Mouse (Mus musculus): ENCODE measurements around the gene Arsj.

Arsj gene

DNA sequence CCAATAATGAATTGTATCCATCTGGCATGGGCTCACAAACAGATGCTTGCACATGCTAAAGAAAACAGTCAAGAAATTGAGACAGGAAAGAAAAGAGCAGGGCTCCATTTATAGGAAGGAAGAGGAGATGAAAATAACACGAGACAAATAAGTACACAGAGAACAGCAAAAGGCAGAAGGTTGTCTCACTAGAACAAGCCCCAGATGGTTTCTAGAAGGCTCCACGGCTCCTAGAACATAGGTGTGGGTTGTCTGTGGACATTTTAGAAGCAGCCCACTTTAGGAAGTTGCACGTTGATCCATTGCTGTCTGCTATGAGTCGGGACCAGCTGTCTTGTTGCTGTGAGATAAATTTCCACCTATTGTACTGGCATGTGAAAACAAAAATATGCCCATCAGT lies 37.2 kb downstream of the Arsj start:
- DNase-seq (ENCODE audit: low read depth, low spot score) = no peak

DNA sequence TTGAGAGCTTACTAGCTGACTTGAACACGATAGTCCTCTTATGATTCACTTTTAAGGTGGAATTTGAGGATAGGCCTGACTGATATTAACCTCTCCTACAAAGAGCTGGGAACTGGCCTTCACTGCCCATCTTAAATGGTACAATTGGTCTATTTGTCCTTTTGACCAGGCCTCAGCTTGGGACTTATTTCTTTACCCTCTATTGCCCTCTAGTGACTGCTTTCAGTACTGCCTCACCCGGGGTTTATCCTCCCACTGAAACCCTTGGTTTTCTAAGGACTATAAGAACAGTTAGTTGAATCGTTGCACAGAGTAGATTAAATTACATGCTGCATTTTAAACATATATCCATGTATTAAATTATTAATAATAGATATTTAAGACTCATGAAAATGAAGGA lies 39.4 kb downstream of the Arsj start:
- peak; percentile 49 for DNase-seq (ENCODE audit: low read depth, low spot score)

DNA sequence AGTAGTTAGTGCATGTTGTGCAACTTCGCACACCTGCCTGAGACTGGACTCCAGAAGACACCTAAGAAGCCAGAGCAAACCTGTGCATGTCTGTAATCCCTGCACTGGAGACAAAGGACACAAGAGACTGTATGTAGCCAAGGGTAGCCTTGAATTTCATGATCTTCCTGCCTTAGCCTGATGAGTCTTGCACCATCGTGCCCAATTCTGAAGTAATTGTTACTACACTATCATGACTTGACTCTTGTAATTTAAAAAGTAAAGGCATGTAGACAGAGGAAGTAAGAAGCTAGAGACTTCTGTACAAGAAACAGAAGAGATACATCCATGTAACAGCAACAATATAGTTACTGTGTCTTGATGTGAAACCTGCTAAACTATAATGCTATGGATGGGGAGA lies 40.7 kb downstream of the Arsj start:
- DNase-seq (ENCODE audit: low read depth, low spot score) = no peak

DNA sequence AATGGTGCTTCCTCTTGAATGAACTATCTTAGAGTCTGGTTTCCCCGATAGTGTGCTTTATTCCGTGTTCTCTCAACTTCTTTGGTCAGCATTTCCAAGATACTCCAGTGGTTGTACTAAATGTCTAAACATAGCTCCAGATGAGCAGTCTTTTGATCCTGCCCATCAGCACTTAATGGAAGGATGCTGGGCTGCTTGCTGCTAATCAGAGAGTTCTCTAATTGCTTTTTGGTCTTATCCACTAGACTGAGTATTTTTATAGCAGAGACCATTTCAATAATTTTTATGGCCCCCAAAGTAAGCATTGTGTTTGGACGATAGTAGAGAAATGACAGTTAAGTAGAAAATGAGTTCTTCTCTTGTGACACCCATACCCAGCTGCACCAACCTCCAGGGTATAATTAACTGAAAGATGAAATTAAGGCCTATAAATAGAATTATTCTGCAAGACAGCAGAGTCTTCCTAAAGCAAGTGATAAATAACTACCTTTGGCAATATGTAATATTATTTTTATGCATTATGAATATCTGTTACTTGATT lies 67.1 kb downstream of the Arsj start:
- no peak for DNase-seq (ENCODE audit: low read depth, low spot score)

DNA sequence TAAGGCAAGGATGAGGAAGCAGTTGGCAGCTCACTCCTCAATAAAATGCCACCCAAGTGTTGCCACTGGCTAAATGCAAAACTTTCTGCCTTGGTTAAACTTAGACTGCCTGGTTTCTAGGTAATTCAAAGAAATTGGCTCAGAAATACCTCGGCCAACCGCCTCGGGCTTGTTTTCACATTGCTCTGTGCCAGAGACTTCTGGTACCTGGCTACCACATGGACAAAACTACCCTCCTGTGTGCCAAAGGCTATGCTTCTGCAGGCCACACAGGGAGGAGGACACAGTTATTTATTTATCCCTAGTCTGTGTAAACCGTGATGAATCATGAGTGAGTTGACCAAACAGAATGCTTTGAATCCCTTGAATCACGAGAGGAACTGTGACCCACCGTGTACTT lies 75.8 kb downstream of the Arsj start:
- DNase-seq (ENCODE audit: low read depth, low spot score) = no peak

GRCm38 (mm10) chr3:126449058-126449457 lies 85.6 kb downstream of the Arsj start:
- DNase-seq (ENCODE audit: low read depth, low spot score) = no peak

DNA sequence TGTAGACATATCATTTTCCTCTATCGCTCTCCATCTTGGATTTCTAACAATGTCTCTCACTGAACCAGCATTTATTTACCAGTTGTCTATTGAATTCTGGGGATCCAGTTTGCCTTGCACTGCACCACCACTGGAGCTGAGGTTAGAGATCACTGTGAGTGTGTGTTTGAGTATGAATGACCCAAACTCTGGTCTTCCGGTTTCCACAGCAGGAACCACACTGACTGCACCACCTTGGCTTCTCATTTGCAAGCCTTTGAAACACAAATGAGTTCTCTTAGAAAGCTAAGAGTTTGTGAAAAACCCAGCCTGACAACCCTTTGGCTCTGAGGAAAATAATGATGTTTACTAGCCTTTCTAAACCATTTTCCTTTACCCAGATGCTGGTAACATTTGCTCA lies 86.0 kb downstream of the Arsj start:
- DNase-seq (ENCODE audit: low read depth, low spot score) = no peak

DNA sequence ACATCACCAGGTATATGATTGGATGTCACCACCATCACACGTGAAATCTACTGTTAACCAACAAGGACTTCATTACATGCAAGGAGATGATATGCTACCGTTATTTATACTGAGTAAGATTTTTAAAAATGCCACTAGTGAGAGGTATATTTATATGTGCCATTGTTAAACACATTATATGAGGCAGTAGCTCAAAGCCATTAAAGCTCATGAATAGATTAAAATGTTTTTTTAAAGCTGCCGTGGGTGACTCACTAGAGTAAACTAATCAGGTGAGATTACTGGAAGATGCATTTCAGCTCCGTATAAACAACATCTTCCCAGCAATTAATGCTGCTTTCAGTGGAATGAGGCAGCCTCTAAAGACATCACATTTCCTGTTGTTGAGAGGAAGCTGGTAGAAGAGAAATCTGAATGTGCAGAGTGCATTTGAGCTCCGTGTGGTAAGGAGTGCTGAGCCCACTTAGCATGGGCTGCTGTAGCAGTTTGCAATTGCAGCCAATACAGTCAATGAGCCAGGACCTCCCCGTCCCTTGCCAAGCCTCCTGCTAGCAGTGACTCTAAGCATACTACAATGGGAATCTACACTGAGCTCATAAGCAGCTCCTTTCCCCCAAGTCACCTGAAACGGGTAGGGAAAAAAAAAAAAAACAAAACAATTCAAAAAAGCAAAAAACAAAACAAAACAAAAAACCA lies 92.5 kb downstream of the Arsj start:
- DNase-seq (ENCODE audit: low read depth, low spot score) = no peak

GRCm38 (mm10) chr3:126463119-126463815 lies 99.8 kb downstream of the Arsj start:
- DNase-seq (ENCODE audit: low read depth, low spot score) = no peak

GRCm38 (mm10) chr3:126464262-126464661 lies 100.8 kb downstream of the Arsj start:
- no peak for DNase-seq (ENCODE audit: low read depth, low spot score)
